Mouse (Mus musculus): ENCODE data around the gene Enthd1.

DNA sequence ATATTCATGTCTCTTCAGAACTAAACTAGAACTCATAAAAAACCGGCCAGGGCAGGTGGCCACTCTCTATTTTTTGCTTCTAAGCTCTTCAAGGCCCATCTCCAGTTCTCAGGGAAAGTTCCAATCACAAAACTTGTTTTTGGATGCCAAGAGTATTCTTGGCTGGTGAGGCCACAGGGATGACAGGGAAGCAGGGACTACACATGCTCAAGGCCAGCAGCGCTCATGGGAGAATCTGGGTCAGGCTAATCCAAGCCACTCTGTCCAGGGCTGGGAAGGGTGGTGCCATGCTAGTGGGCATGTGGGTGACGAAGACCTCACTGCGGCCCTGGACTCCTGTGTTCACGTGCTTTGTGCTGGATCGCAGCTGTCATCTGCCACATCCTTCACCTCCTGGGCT lies 110.5 kb downstream of the Enthd1 start:
- TF ChIP-seq CTCF (IDR thresholded peaks at IDR 0.05; ENCODE audit: low read depth, low read length) (no peak), POLR2A (IDR thresholded peaks at IDR 0.05; ENCODE audit: borderline replicate concordance, low read depth, low read length) (no peak)
